Mouse (Mus musculus) brain, embryonic 14.5 days (tissue): Measurements from ENCODE around the gene Cyp4f40. TPM values are rescaled to one million over a fixed set of nuclear protein-coding genes. Genes with fewer than 3 reads are reported as not detected.
A peak's percentile ranks its signal among the peaks of the same experiment; 100 is the strongest.
"Not testable (repeated sequence)": the region's sequence is repeated elsewhere in the genome, so short reads cannot be mapped to it uniquely, and the experiment has no call there.

Experiments
- DNase-seq: peaks from one replicate; pipeline ENCODE4 v3.0.0-alpha.2; 2011; ENCODE audit warnings: low read depth
- CTCF ChIP-seq: fragments of 200-500 bp; IDR thresholded peaks from 2 replicates; pipeline ENCODE4 v1.5.1; 2012; ENCODE audit warnings: inconsistent platforms, mild to moderate bottlenecking, moderate library complexity, borderline replicate concordance; ENCODE audit not compliant: insufficient read depth, insufficient read length; ENCODE audit errors: extremely low read depth
- POLR2A ChIP-seq: fragments of 200-500 bp; IDR thresholded peaks from 2 replicates; pipeline ENCODE4 v1.6.1; 2012; ENCODE audit warnings: mild to moderate bottlenecking, inconsistent platforms, borderline replicate concordance; ENCODE audit not compliant: poor library complexity, insufficient read depth, insufficient read length, severe bottlenecking; ENCODE audit errors: extremely low read depth
- polyA plus RNA-seq: library from polyadenylated mRNA; depleted of rRNA; stranded (reverse); fragments of >200 nt; gene quantifications from 2 replicates; pipeline ENCODE4 v1.2.3, GENCODE M21; 2012

Gene Cyp4f40
- polyA plus RNA-seq, 1 experiment: 0.14 TPM

GRCm38 (mm10) chr17:32653860-32654259, 4.8 kb upstream of the Cyp4f40 start:
- TF ChIP-seq POLR2A: no peak
- no peak for TF ChIP-seq CTCF

GRCm38 (mm10) chr17:32657041-32657440, 1.7 kb upstream of the Cyp4f40 start:
- DNase-seq: no peak
- no peak for TF ChIP-seq CTCF
- no peak for TF ChIP-seq POLR2A

More at GRCm38 (mm10) chr17:32653860-32654259, 4.8 kb upstream of the Cyp4f40 start:
- DNase-seq: no peak

GRCm38 (mm10) chr17:32658246-32658645, 454 bp upstream of the Cyp4f40 start:
- DNase-seq: no peak
- no peak for TF ChIP-seq POLR2A
- no peak for TF ChIP-seq CTCF

- no peak for DNase-seq
- no peak for TF ChIP-seq CTCF
- no peak for TF ChIP-seq POLR2A
Measured at GRCm38 (mm10) chr17:32673976-32674375, 15.3 kb downstream of the Cyp4f40 start.

GRCm38 (mm10) chr17:32676040-32676635, 17.4 kb downstream of the Cyp4f40 start:
- peak; percentile 43 for DNase-seq

GRCm38 (mm10) chr17:32680404-32680803, 21.7 kb downstream of the Cyp4f40 start:
- TF ChIP-seq CTCF (peak; percentile 70), POLR2A (no peak)
- peak; percentile 74 for DNase-seq

More at GRCm38 (mm10) chr17:32676040-32676635, 17.4 kb downstream of the Cyp4f40 start:
- TF ChIP-seq CTCF (no peak), POLR2A (no peak)

GRCm38 (mm10) chr17:32685048-32685750, 26.5 kb downstream of the Cyp4f40 start, which contains the start of gene Cyp4f15:
Cyp4f15 (plus strand) TSS chr17:32685627.
- peak; percentile 69 for DNase-seq
- TF ChIP-seq CTCF (no peak), POLR2A (no peak)

GRCm38 (mm10) chr17:32686722-32687121, 28.0 kb downstream of the Cyp4f40 start:
- no peak for DNase-seq
- TF ChIP-seq POLR2A (no peak), CTCF (no peak)

GRCm38 (mm10) chr17:32690959-32691358, 32.3 kb downstream of the Cyp4f40 start:
- TF ChIP-seq POLR2A: no peak
- TF ChIP-seq CTCF: no peak
- DNase-seq: no peak

GRCm38 (mm10) chr17:32702826-32703225, 44.1 kb downstream of the Cyp4f40 start:
- no peak for TF ChIP-seq POLR2A
- TF ChIP-seq CTCF: peak; percentile 6; the same call in 1 of the 2 replicates
- peak; percentile 15 for DNase-seq

- DNase-seq: not testable (repeated sequence)
Measured at GRCm38 (mm10) chr17:32710541-32710940, 51.8 kb downstream of the Cyp4f40 start.

GRCm38 (mm10) chr17:32722151-32722550, 63.5 kb downstream of the Cyp4f40 start:
- not testable (repeated sequence) for DNase-seq
